In the genomic region with DNA sequence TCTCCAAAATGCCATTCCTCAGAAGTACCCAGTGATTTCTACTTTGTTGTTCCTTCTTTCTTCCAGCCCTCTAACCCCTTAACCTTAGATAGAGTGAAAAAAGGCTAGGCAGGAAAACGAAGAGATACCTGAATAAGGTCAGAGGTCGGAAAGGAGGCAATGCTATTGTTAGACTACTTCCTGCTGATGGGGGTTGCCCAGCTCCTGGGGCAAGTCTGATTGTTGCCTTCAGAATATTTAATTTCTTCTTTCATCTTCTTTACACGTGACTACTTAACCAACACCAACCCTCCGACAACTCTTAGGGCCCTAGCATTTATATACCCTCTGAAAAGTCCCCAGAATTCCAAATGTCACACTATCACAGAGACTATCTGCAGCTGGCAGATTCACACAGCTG, we compare ENCODE assay signal across 28 mouse cellular contexts. TPM values are rescaled to one million over a fixed set of nuclear protein-coding genes. Genes with fewer than 3 reads are reported as not detected.
A peak's percentile ranks its signal among the peaks of the same experiment; 100 is the strongest.
DNase-seq lines count a peak whose midpoint lies in the region; ATAC-seq and TF ChIP-seq lines count a peak whose summit lies in the region.
"Had no signal": no experiment of that assay in that cellular context is flagged by ENCODE, and none has a peak within 500 bp of the region (broad histone marks: within the 10 kb centered on the region; RNA-seq: fewer than 3 reads in every experiment).

No protein-coding gene starts in this region.

- no peak for ATAC-seq in kidney, embryonic 14.5 days (ENCODE audit: low FRiP score, low TSS enrichment)
- no peak for ATAC-seq in lung, postnatal 0 days
- ATAC-seq: forebrain, postnatal 0 days; hindbrain, postnatal 0 days; intestine, postnatal 0 days; liver, embryonic 12.5 days had no signal

- no peak for TF ChIP-seq CTCF in lung, postnatal 0 days (IDR thresholded peaks at IDR 0.05)

- peak; percentile 3 for DNase-seq in kidney, postnatal 10 days
- DNase-seq in kidney, adult 9 months, result no peak
- peak; percentile 93 for DNase-seq in R1 (ENCODE audit: low read depth, low spot score)
- peak; percentile 73 for DNase-seq in induced T-regulatory cell, adult 2 months (ENCODE audit: low read depth)
- DNase-seq in lung, postnatal 0 days (ENCODE audit: low spot score), result no peak
- no peak for DNase-seq in adrenal gland, adult 2 months
- DNase-seq: adrenal gland, postnatal 14 days; cerebellum, adult 11-12 months; cerebellum, adult 9-11 months; forebrain, postnatal 0 days; gastrocnemius, postnatal 14 days; heart, postnatal 36 days; layer of hippocampus, postnatal 36 days; left cerebral cortex, postnatal 4 days; liver, postnatal 0 days; midbrain, embryonic 14.5 days; retina, postnatal 1 day; right cerebral cortex, postnatal 25 days had no signal

- H3K9ac ChIP-seq in kidney, embryonic 14.5 days (ENCODE audit: low read depth, low read length), result no peak overlapping the region
- no peak overlapping the region for H3K9ac ChIP-seq in lung, postnatal 0 days (replicated peaks; ENCODE audit: low read depth)
- H3K9ac ChIP-seq: forebrain, postnatal 0 days; hindbrain, embryonic 12.5 days; kidney, embryonic 15.5 days; liver, embryonic 12.5 days; liver, postnatal 0 days; neural tube, embryonic 15.5 days; stomach, embryonic 15.5 days had no signal

- 59% methylated on average over 4 of the region's 4 CpGs for WGBS in kidney, embryonic 14.5 days
- WGBS in lung, postnatal 0 days, result 58% methylated on average over 4 of the region's 4 CpGs

- no peak overlapping the region for H3K4me2 ChIP-seq in kidney, embryonic 14.5 days (replicated peaks; ENCODE audit: low read depth, low read length)
- H3K4me2 ChIP-seq in lung, postnatal 0 days (replicated peaks; ENCODE audit: low read depth, low read length), result no peak overlapping the region
- H3K4me2 ChIP-seq: hindbrain, embryonic 12.5 days; kidney, embryonic 15.5 days; liver, embryonic 12.5 days; neural tube, embryonic 15.5 days; stomach, embryonic 15.5 days had no signal

- TF ChIP-seq EP300 in lung, postnatal 0 days (IDR thresholded peaks at IDR 0.05), result no peak

- no peak overlapping the region for H3K4me3 ChIP-seq in kidney, embryonic 14.5 days (ENCODE audit: low read length)
- no peak overlapping the region for H3K4me3 ChIP-seq in lung, postnatal 0 days (ENCODE audit: low read depth, low read length)
- H3K4me3 ChIP-seq: erythroblast, embryonic 14.5 days; hindbrain, embryonic 12.5 days; kidney, embryonic 15.5 days; liver, embryonic 12.5 days; neural tube, embryonic 15.5 days; stomach, embryonic 15.5 days had no signal

- H3K27ac ChIP-seq in kidney, embryonic 14.5 days (ENCODE audit: low read depth, low read length), result no peak overlapping the region
- H3K27ac ChIP-seq in lung, postnatal 0 days (ENCODE audit: low read length), result no peak overlapping the region
- H3K27ac ChIP-seq: hindbrain, embryonic 12.5 days; hindbrain, postnatal 0 days; kidney, embryonic 15.5 days; liver, embryonic 12.5 days; macrophage; neural tube, embryonic 15.5 days; stomach, embryonic 15.5 days had no signal

- H3K36me3 ChIP-seq in kidney, embryonic 14.5 days (ENCODE audit: control insufficient read depth, insufficient read depth, low read length), result no peaks in the 10 kb centered on the region
- H3K36me3 ChIP-seq in lung, postnatal 0 days (ENCODE audit: insufficient read depth, low read length), result no peaks in the 10 kb centered on the region
- H3K36me3 ChIP-seq: hindbrain, embryonic 12.5 days; kidney, embryonic 15.5 days; liver, embryonic 12.5 days; neural tube, embryonic 15.5 days; stomach, embryonic 15.5 days had no signal

- H3K9me3 ChIP-seq in kidney, embryonic 14.5 days (ENCODE audit: control insufficient read depth, low read length), result no peaks in the 10 kb centered on the region
- H3K9me3 ChIP-seq in lung, postnatal 0 days (ENCODE audit: low read length), result no peaks in the 10 kb centered on the region
- H3K9me3 ChIP-seq: hindbrain, embryonic 12.5 days; kidney, embryonic 15.5 days; liver, embryonic 12.5 days; neural tube, embryonic 15.5 days; stomach, embryonic 15.5 days had no signal

- H3K27me3 ChIP-seq in kidney, embryonic 14.5 days (ENCODE audit: control insufficient read depth, insufficient read depth, low read length), result no peaks in the 10 kb centered on the region
- H3K27me3 ChIP-seq in lung, postnatal 0 days (replicated peaks; ENCODE audit: insufficient read depth, low read length), result no peaks in the 10 kb centered on the region
- H3K27me3 ChIP-seq: hindbrain, embryonic 12.5 days; kidney, embryonic 15.5 days; liver, embryonic 12.5 days; neural tube, embryonic 15.5 days; stomach, embryonic 15.5 days had no signal

- no peaks in the 10 kb centered on the region for H3K4me1 ChIP-seq in kidney, embryonic 14.5 days (ENCODE audit: control insufficient read depth, insufficient read depth, low read length)
- H3K4me1 ChIP-seq in lung, postnatal 0 days (ENCODE audit: insufficient read depth, low read depth, low read length), result peaks cover 22% of the 10 kb centered on the region; the same call in 1 of the 2 replicates
- H3K4me1 ChIP-seq: hindbrain, embryonic 12.5 days; neural tube, embryonic 15.5 days had no signal

RNA-seq across cellular contexts. Expression of gene Lnx2, which starts 10.3 kb away (rescaled TPM):
- polyA plus RNA-seq in kidney, embryonic 14.5 days (2014; fragmentation: Nextera tagmentation; extraction: Ambion mirVana), result 10.8 and 14.4 TPM in 2 replicates
- polyA plus RNA-seq in lung, postnatal 0 days (2015; fragmentation: Nextera tagmentation; extraction: Ambion mirVana), result 12.4 and 14.5 TPM in 2 replicates
- 10 to 100 TPM; 13.0 to 13.4 TPM for total RNA-seq in adrenal gland, adult 2 months (2021)
- 33.1 and 38.5 TPM in 2 replicates for polyA plus RNA-seq in adrenal gland, adult 2 months (2012; rRNA removed)

RNA-seq across cellular contexts. Expression of gene Polr1d, which starts 10.7 kb away (rescaled TPM):
- polyA plus RNA-seq in kidney, embryonic 14.5 days (2014; fragmentation: Nextera tagmentation; extraction: Ambion mirVana), result 146 and 173 TPM in 2 replicates
- polyA plus RNA-seq in lung, postnatal 0 days (2015; fragmentation: Nextera tagmentation; extraction: Ambion mirVana), result 106 and 107 TPM in 2 replicates
- total RNA-seq in adrenal gland, adult 2 months (2021), result 100 to 1,000 TPM; 111 to 124 TPM
- 42.9 and 45.9 TPM in 2 replicates for polyA plus RNA-seq in adrenal gland, adult 2 months (2012; rRNA removed)

Comparison
In these comparisons a context has a peak if more than half of its experiments do, and no peak if none do; other contexts are left out.
1. DNase-seq: peak in kidney, postnatal 10 days (single experiment), R1 (single experiment) and induced T-regulatory cell, adult 2 months (single experiment); none in kidney, adult 9 months (single experiment), lung, postnatal 0 days (single experiment) and adrenal gland, adult 2 months (single experiment).